Mouse (Mus musculus) C2C12 (cell line): ENCODE measurements at regions not wholly inside any gene's neighbourhood (a gene's known extent, or its start where the extent isn't known, plus 50 kb on each side); places are given as distances from the start of the nearest gene placed in this dataset.

Experiments
- CEBPB ChIP-seq: IDR thresholded peaks from one replicate; pipeline ENCODE4 v1.6.1; 2011; ENCODE audit warnings: low read depth, mild to moderate bottlenecking, control low read depth, moderate library complexity
- CTCF ChIP-seq: IDR thresholded peaks from one replicate; pipeline ENCODE4 v1.5.1; 2011; ENCODE audit not compliant: control insufficient read depth, insufficient read depth, insufficient read length
- MAX ChIP-seq: IDR thresholded peaks from one replicate; pipeline ENCODE4 v1.6.1; 2011; ENCODE audit warnings: mild to moderate bottlenecking, control low read depth
- MYOD1 ChIP-seq: IDR thresholded peaks from one replicate; pipeline ENCODE4 v1.6.1; 2011; ENCODE audit warnings: low read depth; ENCODE audit not compliant: control insufficient read depth, insufficient read length
- MYOG ChIP-seq: IDR thresholded peaks from one replicate; pipeline ENCODE4 v1.6.1; 2011; ENCODE audit not compliant: control insufficient read depth, insufficient read length; ENCODE audit errors: extremely low read depth
- USF1 ChIP-seq: IDR thresholded peaks from one replicate; pipeline ENCODE4 v1.6.1; 2011; ENCODE audit warnings: low read depth, mild to moderate bottlenecking, control low read depth, moderate library complexity

- TF ChIP-seq CTCF (no peak), USF1 (no peak), CEBPB (no peak), MAX (no peak), MYOD1 (no peak), MYOG (no peak)
These were observed 266.1 kb upstream of the Pfn2 start for GRCm38 (mm10) chr3:58113941-58114340.
